Mouse (Mus musculus): ENCODE measurements around the gene Foxo1. TPM values are rescaled to one million over a fixed set of nuclear protein-coding genes. Genes with fewer than 3 reads are reported as not detected.
A peak's percentile ranks its signal among the peaks of the same experiment; 100 is the strongest.

Gene Foxo1
- polyA plus RNA-seq, 1 experiment from 2014 or later, result 2.9 TPM

- no peak for ATAC-seq (ENCODE audit: low FRiP score)
- no peaks in the 10 kb centered on the region for H3K9me3 ChIP-seq
- peaks cover 66% of the 10 kb centered on the region for H3K27me3 ChIP-seq
- peak overlapping the region; percentile 74; the same call in 1 of the 2 replicates for H3K9ac ChIP-seq
- no peak overlapping the region for H3K27ac ChIP-seq
- H3K4me3 ChIP-seq, result peak overlapping the region; percentile 63
- 37% methylated on average over 3 of the region's 3 CpGs for WGBS
- H3K36me3 ChIP-seq, result no peaks in the 10 kb centered on the region
- H3K4me2 ChIP-seq, result peak overlapping the region; percentile 88
- H3K4me1 ChIP-seq (replicated peaks), result peaks cover 36% of the 10 kb centered on the region
Measured at GRCm38 (mm10) chr3:52270511-52270910, 2.4 kb downstream of the Foxo1 start.

- H3K27ac ChIP-seq, result no peak overlapping the region
- WGBS, result 81% methylated on average over 5 of the region's 5 CpGs
- peak overlapping the region; percentile 11; the same call in 1 of the 2 replicates for H3K4me3 ChIP-seq
- H3K9me3 ChIP-seq, result no peaks in the 10 kb centered on the region
- ATAC-seq (ENCODE audit: low FRiP score), result no peak
- no peak overlapping the region for H3K9ac ChIP-seq
- peak overlapping the region; percentile 88 for H3K4me2 ChIP-seq
- peaks cover 36% of the 10 kb centered on the region for H3K4me1 ChIP-seq (replicated peaks)
- H3K27me3 ChIP-seq, result peaks cover 57% of the 10 kb centered on the region
- H3K36me3 ChIP-seq, result no peaks in the 10 kb centered on the region
Measured at GRCm38 (mm10) chr3:52271376-52271775, 3.2 kb downstream of the Foxo1 start.

GRCm38 (mm10) chr3:52272376-52272865 lies 4.3 kb downstream of the Foxo1 start:
- 59% methylated on average over 8 of the region's 8 CpGs for WGBS
- H3K4me3 ChIP-seq, result no peak overlapping the region

GRCm38 (mm10) chr3:52274475-52274874 lies 6.3 kb downstream of the Foxo1 start:
- no peak overlapping the region for H3K4me2 ChIP-seq
- H3K4me1 ChIP-seq (replicated peaks), result peaks cover 14% of the 10 kb centered on the region
- H3K9me3 ChIP-seq, result no peaks in the 10 kb centered on the region
- no peak overlapping the region for H3K27ac ChIP-seq
- H3K36me3 ChIP-seq, result no peaks in the 10 kb centered on the region
- no peak overlapping the region for H3K4me3 ChIP-seq
- H3K27me3 ChIP-seq, result peaks cover 31% of the 10 kb centered on the region
- no peak overlapping the region for H3K9ac ChIP-seq
- ATAC-seq (ENCODE audit: low FRiP score), result no peak

More at GRCm38 (mm10) chr3:52272376-52272865, 4.3 kb downstream of the Foxo1 start:
- peaks cover 47% of the 10 kb centered on the region for H3K27me3 ChIP-seq
- ATAC-seq (ENCODE audit: low FRiP score), result no peak
- peak overlapping the region; percentile 88; the same call in 1 of the 2 replicates for H3K4me2 ChIP-seq
- H3K27ac ChIP-seq, result no peak overlapping the region
- no peaks in the 10 kb centered on the region for H3K9me3 ChIP-seq
- no peaks in the 10 kb centered on the region for H3K36me3 ChIP-seq
- H3K4me1 ChIP-seq (replicated peaks), result peaks cover 27% of the 10 kb centered on the region
- H3K9ac ChIP-seq, result no peak overlapping the region

GRCm38 (mm10) chr3:52275037-52275555 lies 7.0 kb downstream of the Foxo1 start:
- Histone ChIP-seq H3K9me3 (no peaks in the 10 kb centered on the region), H3K4me3 (no peak overlapping the region), H3K4me2 (no peak overlapping the region), H3K4me1 (replicated peaks) (peaks cover 8% of the 10 kb centered on the region), H3K27me3 (peaks cover 25% of the 10 kb centered on the region), H3K27ac (no peak overlapping the region), H3K9ac (no peak overlapping the region), H3K36me3 (no peaks in the 10 kb centered on the region)
- 87% methylated on average over 9 of the region's 9 CpGs for WGBS
- ATAC-seq (ENCODE audit: low FRiP score), result no peak

- no peaks in the 10 kb centered on the region for H3K4me1 ChIP-seq (replicated peaks)
- ATAC-seq (ENCODE audit: low FRiP score), result no peak
- no peak overlapping the region for H3K9ac ChIP-seq
- no peaks in the 10 kb centered on the region for H3K36me3 ChIP-seq
- no peaks in the 10 kb centered on the region for H3K9me3 ChIP-seq
- no peak overlapping the region for H3K4me2 ChIP-seq
- no peaks in the 10 kb centered on the region for H3K27me3 ChIP-seq
- H3K4me3 ChIP-seq, result no peak overlapping the region
- no peak overlapping the region for H3K27ac ChIP-seq
- 91% methylated on average over 1 of the region's 1 CpGs for WGBS
Measured at GRCm38 (mm10) chr3:52280681-52281080, 12.5 kb downstream of the Foxo1 start.

GRCm38 (mm10) chr3:52281882-52282281 lies 13.7 kb downstream of the Foxo1 start:
- WGBS, result 82% methylated on average over 3 of the region's 3 CpGs
- Histone ChIP-seq H3K36me3 (no peaks in the 10 kb centered on the region), H3K9me3 (no peaks in the 10 kb centered on the region), H3K4me3 (no peak overlapping the region), H3K27ac (no peak overlapping the region), H3K4me2 (no peak overlapping the region), H3K4me1 (replicated peaks) (no peaks in the 10 kb centered on the region), H3K27me3 (no peaks in the 10 kb centered on the region), H3K9ac (no peak overlapping the region)
- no peak for ATAC-seq (ENCODE audit: low FRiP score)

GRCm38 (mm10) chr3:52282369-52282768 lies 14.2 kb downstream of the Foxo1 start:
- no peak overlapping the region for H3K9ac ChIP-seq
- WGBS, result 69% methylated on average over 2 of the region's 2 CpGs
- no peaks in the 10 kb centered on the region for H3K27me3 ChIP-seq
- H3K9me3 ChIP-seq, result no peaks in the 10 kb centered on the region
- no peak overlapping the region for H3K27ac ChIP-seq
- H3K4me2 ChIP-seq, result no peak overlapping the region
- no peak overlapping the region for H3K4me3 ChIP-seq
- H3K4me1 ChIP-seq (replicated peaks), result no peaks in the 10 kb centered on the region
- ATAC-seq (ENCODE audit: low FRiP score), result no peak
- no peaks in the 10 kb centered on the region for H3K36me3 ChIP-seq

- H3K9me3 ChIP-seq, result no peaks in the 10 kb centered on the region
- H3K27ac ChIP-seq, result no peak overlapping the region
- no peak overlapping the region for H3K9ac ChIP-seq
- no peak overlapping the region for H3K4me2 ChIP-seq
- H3K27me3 ChIP-seq, result no peaks in the 10 kb centered on the region
- no peak overlapping the region for H3K4me3 ChIP-seq
- no peak for ATAC-seq (ENCODE audit: low FRiP score)
- H3K36me3 ChIP-seq, result no peaks in the 10 kb centered on the region
- no peaks in the 10 kb centered on the region for H3K4me1 ChIP-seq (replicated peaks)
- WGBS, result 91% methylated on average over 6 of the region's 6 CpGs
Measured at GRCm38 (mm10) chr3:52283521-52283920, 15.4 kb downstream of the Foxo1 start.

- Histone ChIP-seq H3K4me1 (replicated peaks) (peaks cover 8% of the 10 kb centered on the region), H3K9ac (no peak overlapping the region), H3K27me3 (no peaks in the 10 kb centered on the region), H3K27ac (no peak overlapping the region), H3K4me3 (no peak overlapping the region), H3K36me3 (no peaks in the 10 kb centered on the region), H3K9me3 (no peaks in the 10 kb centered on the region), H3K4me2 (no peak overlapping the region)
- ATAC-seq (ENCODE audit: low FRiP score), result no peak
- 96% methylated on average over 2 of the region's 2 CpGs for WGBS
Measured at GRCm38 (mm10) chr3:52290811-52291210, 22.7 kb downstream of the Foxo1 start.

GRCm38 (mm10) chr3:52292498-52292897 lies 24.4 kb downstream of the Foxo1 start:
- no peaks in the 10 kb centered on the region for H3K9me3 ChIP-seq
- ATAC-seq (ENCODE audit: low FRiP score), result no peak
- no peak overlapping the region for H3K27ac ChIP-seq
- no peaks in the 10 kb centered on the region for H3K36me3 ChIP-seq
- H3K4me1 ChIP-seq (replicated peaks), result peaks cover 8% of the 10 kb centered on the region
- no peaks in the 10 kb centered on the region for H3K27me3 ChIP-seq
- no peak overlapping the region for H3K9ac ChIP-seq
- H3K4me2 ChIP-seq, result no peak overlapping the region
- WGBS, result 77% methylated on average over 7 of the region's 7 CpGs
- H3K4me3 ChIP-seq, result no peak overlapping the region

- Histone ChIP-seq H3K4me2 (no peak overlapping the region), H3K27me3 (no peaks in the 10 kb centered on the region), H3K9me3 (no peaks in the 10 kb centered on the region), H3K4me3 (no peak overlapping the region), H3K27ac (no peak overlapping the region), H3K36me3 (no peaks in the 10 kb centered on the region), H3K9ac (no peak overlapping the region), H3K4me1 (replicated peaks) (peaks cover 8% of the 10 kb centered on the region)
- 66% methylated on average over 5 of the region's 5 CpGs for WGBS
- ATAC-seq (ENCODE audit: low FRiP score), result no peak
Measured at GRCm38 (mm10) chr3:52293946-52294345, 25.8 kb downstream of the Foxo1 start.

GRCm38 (mm10) chr3:52295688-52296087 lies 27.6 kb downstream of the Foxo1 start:
- Histone ChIP-seq H3K9me3 (no peaks in the 10 kb centered on the region), H3K9ac (no peak overlapping the region), H3K27ac (no peak overlapping the region), H3K27me3 (no peaks in the 10 kb centered on the region), H3K4me3 (no peak overlapping the region), H3K36me3 (no peaks in the 10 kb centered on the region), H3K4me1 (replicated peaks) (peaks cover 8% of the 10 kb centered on the region), H3K4me2 (no peak overlapping the region)
- WGBS, result 83% methylated on average over 1 of the region's 1 CpGs
- no peak for ATAC-seq (ENCODE audit: low FRiP score)

All from hindbrain, embryonic 13.5 days (tissue).